Mouse (Mus musculus) ovary, postnatal 36 days (tissue): ENCODE measurements around the gene Naip6.
"Not testable (repeated sequence)": the region's sequence is repeated elsewhere in the genome, so short reads cannot be mapped to it uniquely, and the experiment has no call there.

Experiments
- DNase-seq: peaks from one replicate; pipeline ENCODE4 v3.0.0; 2022; ENCODE audit warnings: low spot score, mixed read lengths

Gene Naip6

GRCm38 (mm10) chr13:100317256-100317893 lies at the start of gene Naip6:
Gene Naip6 (minus strand): TSS chr13:100317674.
- not testable (repeated sequence) for DNase-seq

DNA sequence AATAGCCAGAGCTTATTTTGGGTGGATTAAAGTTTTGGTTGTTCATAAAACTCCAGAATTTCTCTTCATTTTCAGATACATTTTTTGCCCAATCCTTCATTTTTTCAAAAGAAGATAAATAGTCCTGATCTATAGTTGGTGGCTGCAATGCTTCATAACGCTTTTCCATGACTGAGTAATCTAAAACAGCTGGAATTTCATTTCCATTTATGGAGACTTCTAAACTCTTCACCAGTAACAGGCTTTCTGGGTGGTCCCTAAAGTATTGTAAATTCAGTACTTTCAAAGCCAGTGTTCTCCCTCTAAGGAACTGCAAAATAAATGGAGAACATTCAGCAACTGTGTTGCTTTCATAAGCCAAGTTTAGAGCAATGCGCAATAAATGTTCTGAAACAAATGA lies 34.8 kb upstream of the Naip6 start:
- DNase-seq: not testable (repeated sequence)

- DNase-seq: not testable (repeated sequence)
Measured at GRCm38 (mm10) chr13:100349510-100350173, 32.2 kb upstream of the Naip6 start.

DNA sequence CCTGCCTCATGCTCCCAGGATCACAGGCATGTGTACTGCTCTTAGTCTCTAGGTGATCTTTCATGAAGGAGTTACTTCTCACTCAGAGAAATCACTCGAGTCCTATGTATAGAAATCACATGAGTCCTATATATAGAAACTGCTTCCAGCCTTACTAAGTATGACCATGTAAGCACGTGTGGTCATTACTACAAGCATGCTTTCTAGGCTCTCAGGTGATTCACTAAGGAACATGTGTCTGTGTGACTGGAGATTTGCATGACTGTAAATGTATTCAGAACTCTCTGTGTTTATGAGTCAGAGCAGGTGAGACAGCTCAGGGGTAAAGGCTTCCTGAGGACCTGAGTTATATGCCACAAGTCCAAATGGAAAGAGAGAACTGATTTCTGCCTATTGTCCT lies 24.3 kb upstream of the Naip6 start:
- DNase-seq: no peak

- DNase-seq: not testable (repeated sequence)
Measured at GRCm38 (mm10) chr13:100331728-100332127, 14.3 kb upstream of the Naip6 start.

DNA sequence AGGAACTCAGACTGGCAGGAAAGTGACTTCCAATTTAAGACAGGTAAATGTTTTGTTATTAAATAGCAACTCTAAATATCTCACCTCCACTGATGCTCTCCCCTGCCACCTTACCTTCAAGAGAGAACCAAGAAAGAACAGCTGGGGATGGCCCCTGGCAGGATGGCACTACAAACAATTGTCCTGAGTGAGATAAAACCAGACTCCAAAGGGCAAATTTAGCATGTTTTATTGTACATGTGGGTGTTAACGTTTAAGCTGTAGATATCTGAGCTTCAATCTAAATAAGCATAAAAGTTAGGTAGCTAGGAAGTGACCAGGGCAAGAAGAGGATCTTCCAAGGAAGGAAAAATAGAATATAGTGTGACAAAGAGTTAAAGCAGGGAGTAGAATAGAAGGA lies 11.4 kb upstream of the Naip6 start:
- not testable (repeated sequence) for DNase-seq

GRCm38 (mm10) chr13:100328029-100328428 lies 10.6 kb upstream of the Naip6 start:
- DNase-seq: not testable (repeated sequence)

DNA sequence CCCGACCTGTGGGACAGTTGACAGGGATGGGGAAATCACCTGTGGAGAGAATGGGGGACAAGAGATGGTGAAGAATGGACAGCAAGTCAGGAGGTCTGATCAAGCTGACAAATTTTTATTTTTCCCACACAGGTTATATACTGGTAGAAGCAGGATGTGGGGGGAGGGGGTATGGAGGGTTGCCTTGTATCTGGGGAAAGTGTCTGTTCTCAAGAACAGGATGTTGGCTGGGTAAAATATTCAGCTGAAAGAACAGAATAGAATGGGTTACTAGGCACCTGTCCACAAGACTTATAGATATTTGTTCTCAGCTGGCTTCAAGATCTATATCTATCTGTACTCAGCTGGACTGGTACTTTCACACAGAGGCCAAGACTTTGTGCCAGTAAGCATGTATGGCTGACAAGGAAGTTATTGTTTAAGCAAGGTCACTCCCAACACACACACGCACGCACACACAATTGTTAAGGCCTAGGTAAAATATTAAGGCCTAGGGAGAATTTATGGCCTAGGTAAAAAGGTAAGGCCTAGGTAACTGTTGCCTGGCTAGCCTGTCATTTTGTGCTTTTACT lies 4.9 kb upstream of the Naip6 start:
- not testable (repeated sequence) for DNase-seq

DNA sequence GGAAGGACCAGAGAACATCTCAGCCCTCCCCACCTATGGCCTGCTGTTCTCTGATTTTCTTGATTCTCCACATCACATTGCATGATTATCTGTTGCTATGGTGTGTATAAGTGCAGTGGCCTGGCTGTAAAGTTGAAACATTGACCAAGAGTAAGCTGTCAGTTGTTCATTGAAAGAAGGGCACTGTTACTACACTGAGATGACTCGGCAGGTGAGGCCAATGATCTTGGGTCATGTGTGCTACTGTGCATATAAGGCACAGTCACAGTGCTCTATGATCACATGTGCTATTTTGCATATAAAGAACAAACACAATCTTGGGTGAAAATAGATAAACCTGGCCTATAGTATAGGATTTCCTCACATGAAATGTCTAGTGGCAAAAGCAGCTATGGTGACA lies 32.9 kb downstream of the Naip6 start:
- DNase-seq: no peak

- not testable (repeated sequence) for DNase-seq
Measured at GRCm38 (mm10) chr13:100271474-100272132, 45.9 kb downstream of the Naip6 start.

GRCm38 (mm10) chr13:100256996-100257395 lies 60.5 kb downstream of the Naip6 start:
- not testable (repeated sequence) for DNase-seq

GRCm38 (mm10) chr13:100255925-100256324 lies 61.5 kb downstream of the Naip6 start:
- DNase-seq: not testable (repeated sequence)

DNA sequence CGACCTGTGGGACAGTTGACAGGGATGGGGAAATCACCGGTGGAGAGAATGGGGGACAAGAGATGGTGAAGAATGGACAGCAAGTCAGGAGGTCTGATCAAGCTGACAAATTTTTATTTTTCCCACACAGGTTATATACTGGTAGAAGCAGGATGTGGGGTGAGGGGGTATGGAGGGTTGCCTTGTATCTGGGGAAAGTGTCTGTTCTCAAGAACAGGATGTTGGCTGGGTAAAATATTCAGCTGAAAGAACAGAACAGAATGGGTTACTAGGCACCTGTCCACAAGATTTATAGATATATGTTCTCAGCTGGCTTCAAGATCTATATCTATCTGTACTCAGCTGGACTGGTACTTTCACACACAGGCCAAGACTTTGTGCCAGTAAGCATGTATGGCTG lies 65.6 kb downstream of the Naip6 start:
- DNase-seq: not testable (repeated sequence)

- DNase-seq: not testable (repeated sequence)
Measured at GRCm38 (mm10) chr13:100246896-100247519, 70.5 kb downstream of the Naip6 start.

GRCm38 (mm10) chr13:100246223-100246622 lies 71.3 kb downstream of the Naip6 start, which contains the start of gene Naip5:
Gene Naip5 (minus strand): TSS chr13:100246323.
- not testable (repeated sequence) for DNase-seq

- no peak for DNase-seq
Measured at GRCm38 (mm10) chr13:100243702-100244101, 73.8 kb downstream of the Naip6 start.
